In genomic region chr1:87620211-87620668, GRCm38 (mm10) we compare ENCODE assay signal across 8 mouse cellular contexts. TPM values are rescaled to one million over a fixed set of nuclear protein-coding genes. Genes with fewer than 3 reads are reported as not detected.
DNase-seq lines count a peak whose midpoint lies in the region; ATAC-seq lines count a peak whose summit lies in the region.

TSS of gene Inpp5d (plus strand) at chr1:87620312.

- peak within 1 kb of the TSS; percentile 0 for H3K27ac ChIP-seq in heart, embryonic 11.5 days (ENCODE audit: low read depth, low read length)

- peak; percentile 72 for ATAC-seq in CD4-positive, CD25-positive, alpha-beta regulatory T cell, adult 4 months
- no peak; the same call in 1 of the 2 replicates for ATAC-seq in heart, embryonic 11.5 days (replicated peaks; ENCODE audit: insufficient number of reproducible peaks, low FRiP score, low TSS enrichment)

- WGBS in heart, embryonic 11.5 days (ENCODE audit: insufficient replicate concordance) = 76% methylated on average over 12 of the region's 12 CpGs

- H3K27me3 ChIP-seq in heart, embryonic 11.5 days (ENCODE audit: control insufficient read depth, insufficient read depth, low read length) = no peaks in the 10 kb centered on the region

- H3K4me3 ChIP-seq in heart, embryonic 11.5 days (ENCODE audit: low read depth, low read length) = peak within 1 kb of the TSS; percentile 29

- no peaks in the 10 kb centered on the region for H3K36me3 ChIP-seq in heart, embryonic 11.5 days (ENCODE audit: control insufficient read depth, insufficient read depth, low read length)

- H3K9ac ChIP-seq in heart, embryonic 11.5 days (ENCODE audit: low read depth, low read length) = peak within 1 kb of the TSS; percentile 2; the same call in 1 of the 2 replicates

- peak; percentile 33 for DNase-seq in adrenal gland, adult 2 months
- peak; percentile 42 to 52 for DNase-seq in kidney, postnatal 36 days
- DNase-seq in lung, adult 18-20 months = peak; percentile 61 to 63
- DNase-seq in spleen, postnatal 36 days (ENCODE audit: low spot score in 2 of 2) = peak; percentile 81 to 83
- no peak for DNase-seq in urinary bladder, adult 2 months (ENCODE audit: low spot score)
- DNase-seq in urinary bladder, adult 18-20 months (ENCODE audit: low spot score in 2 of 2) = no peak

- H3K4me1 ChIP-seq in heart, embryonic 11.5 days (ENCODE audit: control insufficient read depth, insufficient read depth, low read length) = peaks cover 3% of the 10 kb centered on the region; the same call in 1 of the 2 replicates

- peak within 1 kb of the TSS; percentile 48 for H3K4me2 ChIP-seq in heart, embryonic 11.5 days

- no peaks in the 10 kb centered on the region for H3K9me3 ChIP-seq in heart, embryonic 11.5 days (replicated peaks; ENCODE audit: control insufficient read depth, low read length)

RNA-seq across cellular contexts. Expression of gene Inpp5d, which starts in this region (rescaled TPM):
- 100 to 1,000 TPM; 145 to 167 TPM for polyA plus RNA-seq in CD4-positive, CD25-positive, alpha-beta regulatory T cell, adult 4 months (2017; shearing (Covaris generic))
- total RNA-seq in adrenal gland, adult 2 months (2021) = 10 to 100 TPM; 11.5 to 18.4 TPM
- polyA plus RNA-seq in adrenal gland, adult 2 months (2012; rRNA removed) = 17.5 and 21.1 TPM in 2 replicates
- 4.3 and 5.9 TPM in 2 replicates for polyA plus RNA-seq in heart, embryonic 11.5 days (2014; fragmentation: Nextera tagmentation; extraction: Ambion mirVana)
- polyA plus RNA-seq in urinary bladder, adult 2 months (2012; rRNA removed) = 8.5 and 12.4 TPM in 2 replicates

Comparison
In these comparisons a context has a peak if more than half of its experiments do, and no peak if none do; other contexts are left out.
1. DNase-seq: peak in adrenal gland, adult 2 months (single experiment), kidney, postnatal 36 days (2 of 2), lung, adult 18-20 months (2 of 2) and spleen, postnatal 36 days (2 of 2); none in urinary bladder, adult 2 months (single experiment) and urinary bladder, adult 18-20 months (0 of 2).